Mouse (Mus musculus): ENCODE results near the gene Pik3r2.

Pik3r2 gene

DNA sequence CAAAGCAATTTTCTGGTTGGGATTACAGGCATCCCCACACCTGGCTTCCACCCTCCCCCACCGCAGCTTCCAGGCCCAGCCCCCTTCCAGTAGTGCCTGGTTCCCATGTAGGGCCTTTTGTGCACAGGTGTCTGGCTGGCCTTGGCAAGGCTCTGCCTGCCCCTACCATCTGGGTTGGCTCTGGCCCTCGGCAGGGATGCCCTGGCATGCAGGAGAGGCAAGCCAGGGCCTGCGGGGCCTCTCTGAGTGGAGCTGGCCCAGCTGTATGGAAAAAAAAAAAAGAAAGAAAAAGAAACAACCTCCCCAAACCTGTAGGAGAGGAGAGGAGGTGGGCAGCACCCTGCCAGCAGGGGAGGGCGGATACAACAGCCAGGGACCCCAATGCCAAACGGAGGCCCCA, 3.1 kb downstream of the Pik3r2 start:
- 43% methylated on average over 5 of the region's 5 CpGs for WGBS

DNA sequence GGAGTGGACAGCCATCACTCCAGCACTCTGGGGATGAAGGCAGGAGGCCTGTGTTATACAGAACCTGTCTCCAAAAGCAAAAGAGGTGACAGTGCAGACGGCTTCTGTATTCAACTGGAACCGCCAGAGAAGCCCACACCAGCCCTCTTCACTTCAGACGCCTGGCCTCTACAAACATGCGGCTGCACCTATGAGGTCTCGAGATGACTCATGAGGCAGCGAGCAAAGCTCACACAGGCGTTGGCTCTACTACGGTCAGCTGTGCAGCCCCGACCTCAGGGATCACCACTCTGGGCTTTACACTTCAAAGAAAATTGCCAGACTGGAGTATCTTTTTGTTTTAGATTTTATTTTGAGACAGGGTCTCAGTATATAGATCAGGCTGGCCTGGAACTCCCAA, 3.6 kb downstream of the Pik3r2 start:
- WGBS, result 77% methylated on average over 9 of the region's 9 CpGs

DNA sequence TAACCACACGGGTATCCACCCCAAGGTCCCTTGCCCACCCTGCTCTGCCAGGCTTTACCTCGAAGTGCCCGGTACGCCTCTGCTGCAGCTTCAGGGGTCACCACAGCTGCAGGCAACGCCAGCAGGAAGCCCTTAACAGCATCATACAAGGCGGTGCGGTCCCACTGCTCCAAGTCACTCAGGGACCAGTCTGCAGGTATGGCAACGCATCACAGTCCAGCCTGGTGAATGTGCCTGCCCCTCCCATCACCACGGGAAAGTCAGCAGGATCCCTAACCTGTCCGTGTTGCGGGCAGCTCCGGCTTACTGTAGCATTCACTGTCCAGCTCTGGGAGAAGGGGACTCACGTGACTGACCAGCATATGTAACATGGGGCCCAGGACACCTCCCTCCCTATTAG, 4.4 kb downstream of the Pik3r2 start:
- 94% methylated on average over 13 of the region's 13 CpGs for WGBS

DNA sequence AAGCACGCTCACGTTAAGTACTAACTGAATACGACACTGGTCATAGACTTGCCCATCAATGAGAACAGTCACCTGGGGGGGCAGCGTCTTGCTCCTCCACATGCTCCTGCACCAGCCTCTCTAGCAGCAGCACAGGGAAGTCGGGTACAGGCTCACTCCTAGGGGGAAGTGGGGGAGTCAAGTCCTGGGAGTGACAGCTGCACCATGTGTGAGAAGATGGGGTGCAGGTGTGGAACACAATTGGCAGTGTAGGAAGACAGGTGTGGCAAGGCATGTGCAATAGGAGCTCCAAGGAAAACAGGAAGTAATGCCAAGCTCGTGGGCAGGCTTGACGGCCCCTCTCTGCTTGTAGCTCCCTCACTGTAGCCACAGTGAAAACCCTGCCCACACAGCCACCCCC, 5.3 kb downstream of the Pik3r2 start:
- 73% methylated on average over 7 of the region's 7 CpGs for WGBS

DNA sequence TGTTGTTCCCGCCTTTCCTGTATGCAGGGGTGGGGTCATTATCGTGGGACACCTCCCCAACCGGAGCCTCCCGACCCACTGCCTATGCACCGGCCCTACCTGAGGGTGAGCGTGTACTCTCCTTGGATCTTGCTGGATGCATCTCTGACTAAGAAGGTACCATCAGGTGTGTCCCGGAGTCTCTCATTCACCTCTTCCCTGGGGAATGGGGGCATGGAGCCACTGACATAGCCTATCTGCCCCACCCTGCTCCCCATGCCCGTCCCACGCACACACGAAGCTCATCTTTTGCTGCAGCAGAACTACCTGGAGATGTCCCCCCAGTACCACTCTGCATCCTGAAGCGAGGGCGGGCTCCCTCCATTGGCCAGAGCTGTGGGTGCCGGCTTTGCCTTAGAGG, 5.8 kb downstream of the Pik3r2 start:
- WGBS, result 95% methylated on average over 13 of the region's 13 CpGs

DNA sequence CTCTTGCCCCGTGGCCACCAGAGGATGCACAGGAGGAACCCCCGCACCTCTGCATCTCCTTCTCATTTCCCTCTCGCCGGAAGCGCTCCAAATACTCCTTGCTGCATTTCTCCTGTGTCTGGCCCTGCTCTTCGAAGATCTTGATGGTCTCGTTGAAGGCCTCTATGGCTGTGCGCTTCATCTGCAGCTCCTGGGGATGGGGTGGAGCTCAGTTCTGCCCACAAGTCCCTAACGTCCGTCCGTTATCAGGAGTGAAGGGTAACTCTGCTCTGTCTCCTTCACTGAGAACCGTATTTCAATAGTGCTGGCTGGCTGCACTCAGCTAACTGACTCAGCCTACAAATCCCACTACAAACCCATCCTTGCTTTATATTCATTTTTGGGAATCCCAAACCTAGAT, 6.7 kb downstream of the Pik3r2 start:
- 80% methylated on average over 12 of the region's 12 CpGs for WGBS

DNA sequence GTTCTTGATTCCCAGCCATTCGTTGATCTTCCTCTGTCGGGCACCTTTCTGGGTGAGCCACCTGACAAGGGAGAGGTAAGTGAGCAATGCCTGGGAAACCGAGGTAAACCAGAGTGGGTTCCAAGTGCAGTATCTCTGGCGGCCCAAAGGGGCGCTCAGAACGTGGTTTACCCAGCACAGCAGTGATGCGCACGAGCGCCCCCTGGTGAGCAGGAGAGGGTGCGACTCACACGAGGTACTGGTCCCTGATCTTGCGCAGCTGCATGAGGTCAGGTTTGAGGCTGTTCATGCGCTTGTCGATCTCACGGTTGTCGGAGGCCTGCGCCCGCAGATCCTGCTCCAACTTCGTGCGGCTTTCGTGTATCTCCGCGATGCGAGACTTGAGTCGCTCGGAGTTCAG, 7.2 kb downstream of the Pik3r2 start:
- WGBS, result 8% methylated on average over 26 of the region's 26 CpGs

DNA sequence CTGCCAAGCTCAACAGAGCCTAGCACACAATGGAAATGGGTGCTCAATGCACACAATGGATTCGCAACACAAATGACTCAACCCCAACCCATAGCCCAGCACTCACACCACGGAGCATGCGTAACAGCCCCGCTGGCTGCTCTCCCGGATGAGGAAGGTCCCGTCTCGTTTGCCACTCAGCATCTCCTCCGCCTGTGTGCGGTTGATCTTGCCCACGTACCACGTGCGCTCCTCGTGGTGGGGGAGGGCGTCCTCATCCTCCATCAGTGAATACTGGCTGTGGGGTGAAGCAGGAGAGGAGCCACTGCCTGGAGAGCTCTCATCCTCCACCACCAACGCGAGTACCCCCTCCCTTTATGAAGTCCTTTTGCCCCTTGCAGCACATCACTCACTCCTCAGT, 7.6 kb downstream of the Pik3r2 start:
- 76% methylated on average over 16 of the region's 16 CpGs for WGBS

DNA sequence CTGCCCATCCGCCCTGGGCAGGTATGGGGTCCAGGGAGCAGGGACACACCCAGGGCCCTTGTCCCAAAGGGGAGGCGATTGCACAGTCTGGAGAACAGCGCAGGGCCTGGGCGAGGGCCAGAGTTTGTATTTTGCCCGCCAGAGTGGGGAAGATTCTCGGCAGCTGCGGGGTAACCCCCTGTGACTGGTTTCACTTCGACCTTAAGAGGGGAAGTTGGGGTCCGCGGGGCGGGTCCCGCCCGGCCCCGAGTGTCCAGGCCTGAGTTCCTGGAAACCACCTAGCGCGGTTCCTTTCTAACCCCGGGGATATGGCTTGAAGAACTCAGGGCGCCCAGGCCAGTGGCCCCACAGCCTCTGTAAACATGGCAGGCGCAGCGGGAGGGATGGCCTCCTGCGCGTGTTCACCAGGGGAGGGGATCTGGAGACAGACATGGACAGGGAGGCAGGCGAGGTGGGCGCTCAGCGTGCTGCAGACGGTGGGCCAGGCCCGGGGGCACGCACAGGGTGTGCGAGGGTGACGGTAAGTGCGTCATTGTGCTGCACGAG, 8.2 kb downstream of the Pik3r2 start:
- WGBS, result 91% methylated on average over 32 of the region's 32 CpGs

DNA sequence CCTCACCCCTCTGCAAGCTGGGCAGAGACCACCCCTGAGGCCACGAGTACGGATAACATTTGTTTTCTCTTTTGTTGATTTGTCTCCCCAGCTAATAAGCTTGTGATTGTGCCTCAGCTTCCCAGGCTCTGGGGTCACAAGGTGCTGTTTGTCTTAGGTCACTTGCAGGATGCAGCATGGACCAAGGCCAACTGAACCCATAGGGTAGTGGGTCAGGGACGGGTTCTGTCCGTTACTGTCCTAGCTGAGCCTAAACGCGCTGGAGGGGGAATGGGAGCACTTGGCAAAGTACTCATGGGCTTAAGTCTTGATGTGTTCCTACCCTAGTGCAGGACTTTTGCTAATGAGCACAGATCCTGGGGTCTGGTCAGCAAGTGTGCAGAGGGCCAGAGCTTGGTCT, 9.0 kb downstream of the Pik3r2 start:
- 70% methylated on average over 6 of the region's 6 CpGs for WGBS

DNA sequence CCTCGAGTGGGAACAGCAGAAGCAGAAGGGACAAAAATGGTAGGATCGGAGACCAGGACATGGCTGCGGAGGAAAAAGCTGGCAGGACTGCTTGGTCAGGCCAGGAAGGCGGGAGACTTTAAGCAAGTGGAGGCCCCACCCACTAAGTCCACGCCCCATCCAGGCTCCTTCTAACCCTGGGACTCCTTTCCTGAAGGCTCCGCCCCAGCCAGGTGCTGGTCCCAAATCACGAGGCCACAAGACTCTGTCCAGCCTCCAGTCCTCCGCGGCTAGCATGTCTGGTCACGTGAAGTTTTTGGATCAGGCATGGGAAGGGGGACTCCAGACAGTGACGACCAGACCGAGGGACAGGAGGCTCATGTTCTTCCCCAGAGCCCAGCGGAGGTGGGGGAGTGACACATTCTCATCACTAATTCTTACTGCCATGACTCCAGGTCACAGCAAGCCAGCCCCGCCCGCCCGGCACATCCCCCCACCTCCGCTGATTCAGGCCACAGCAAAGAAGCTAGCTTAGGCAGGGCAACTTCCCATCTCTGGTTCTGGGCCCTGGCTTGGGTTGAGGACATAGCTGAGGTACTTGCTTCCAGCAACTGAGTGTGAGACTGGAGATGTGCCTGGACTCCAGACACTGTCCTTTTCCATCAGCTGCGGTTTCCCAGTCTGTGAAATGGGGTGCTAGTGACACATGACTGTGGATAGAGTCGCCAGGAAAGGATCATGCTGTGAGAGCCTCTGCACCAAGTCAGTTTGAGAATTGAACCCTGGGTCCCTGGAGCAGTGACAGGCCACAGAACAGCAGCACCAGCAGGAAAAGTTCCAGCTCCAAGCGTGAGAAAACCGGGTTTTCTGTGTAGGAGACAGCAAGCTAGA, 9.7 kb downstream of the Pik3r2 start:
- 14% methylated on average over 21 of the region's 21 CpGs for WGBS

DNA sequence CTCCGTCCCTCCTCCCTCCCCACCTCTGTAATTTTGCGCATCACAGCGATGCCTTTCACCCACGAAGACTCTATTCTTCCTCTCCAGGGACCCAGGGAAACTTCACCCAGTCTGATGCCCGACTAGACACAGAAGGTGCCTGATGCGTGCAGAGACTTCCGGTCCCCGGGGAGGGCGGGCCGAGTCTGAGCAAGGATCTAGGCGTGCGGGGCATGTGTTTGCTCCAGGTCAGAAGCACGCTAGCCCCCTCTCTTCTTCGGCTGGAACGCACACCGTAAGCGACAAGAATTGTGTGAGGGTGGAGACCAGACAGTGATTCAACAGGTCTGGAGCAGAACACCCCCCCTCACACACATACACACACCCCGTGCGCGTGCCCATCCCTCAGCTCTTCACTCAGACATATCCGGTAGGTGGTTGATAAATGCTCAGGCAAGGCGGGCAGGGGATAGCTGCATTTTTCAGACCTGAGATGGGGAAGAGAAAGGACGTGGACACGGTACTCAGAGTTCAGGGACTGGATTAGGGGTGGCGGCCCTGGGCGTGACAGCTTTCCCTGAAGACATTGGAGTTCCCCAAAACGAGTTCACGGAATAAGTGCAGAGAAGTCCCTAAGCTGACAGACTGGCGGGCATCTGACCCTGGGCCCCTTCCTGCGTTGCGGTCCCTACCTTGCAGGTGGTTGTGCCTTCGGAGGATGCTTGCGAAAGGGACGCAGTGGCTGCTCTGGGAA, 10.5 kb downstream of the Pik3r2 start:
- 5% methylated on average over 34 of the region's 34 CpGs for WGBS

DNA sequence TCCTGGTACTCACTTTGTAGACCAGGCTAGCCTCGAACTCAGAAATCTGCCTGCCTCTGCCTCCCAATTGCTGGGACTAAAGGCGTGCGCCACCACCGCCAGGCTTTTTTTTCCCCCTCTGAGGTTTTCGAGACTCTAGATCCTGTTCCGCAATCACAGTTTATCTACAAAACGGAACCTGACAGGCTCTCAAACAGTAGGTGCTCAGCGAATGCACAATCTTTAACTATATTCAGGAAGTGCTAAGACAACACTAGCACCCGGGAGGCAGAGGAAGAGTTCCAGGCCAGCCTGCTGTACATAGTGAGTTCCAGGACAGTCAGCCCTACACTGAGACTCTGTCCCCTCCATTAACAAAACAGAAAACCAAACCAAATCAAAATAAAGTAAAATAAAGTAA, 11.2 kb downstream of the Pik3r2 start:
- 69% methylated on average over 9 of the region's 9 CpGs for WGBS

DNA sequence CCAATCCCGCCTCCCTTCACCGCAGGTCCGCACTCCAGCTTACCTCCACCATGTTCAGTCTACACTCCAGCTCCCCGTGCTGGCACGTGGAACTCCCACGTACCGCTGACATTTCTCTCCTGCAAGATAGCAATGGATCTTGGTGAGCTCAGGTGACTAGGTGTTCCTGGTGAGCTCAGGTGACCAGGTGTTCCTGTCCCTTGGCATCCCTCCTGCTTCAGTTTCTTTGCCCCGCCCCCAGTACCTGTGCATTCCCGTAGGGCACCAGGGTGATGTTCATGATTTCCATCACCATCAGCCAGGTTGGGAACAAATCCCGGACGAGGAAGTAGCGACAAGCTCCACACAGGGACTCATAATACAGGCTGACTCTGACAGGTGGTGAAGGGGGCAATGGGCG, 11.8 kb downstream of the Pik3r2 start:
- 93% methylated on average over 13 of the region's 13 CpGs for WGBS

DNA sequence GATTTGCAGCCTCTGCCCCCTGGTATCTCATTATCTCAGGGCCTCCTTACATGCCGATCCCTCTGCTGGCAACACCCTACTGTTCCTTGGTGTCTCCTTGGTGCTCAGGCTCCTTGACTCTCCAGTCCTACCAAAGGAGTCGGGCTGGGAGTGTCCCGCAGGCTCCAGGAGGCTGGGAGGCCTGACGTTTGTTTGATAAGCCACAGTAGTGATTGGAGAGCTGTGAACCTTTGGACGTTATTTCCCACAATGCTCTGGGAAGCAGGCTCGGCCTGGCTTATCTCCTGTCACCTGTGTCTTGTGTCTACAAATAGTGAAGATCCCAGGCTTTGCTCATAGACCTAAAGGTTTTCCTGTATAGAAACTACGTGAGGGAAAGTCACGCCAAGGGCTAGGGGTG, 12.5 kb downstream of the Pik3r2 start:
- 89% methylated on average over 8 of the region's 8 CpGs for WGBS

DNA sequence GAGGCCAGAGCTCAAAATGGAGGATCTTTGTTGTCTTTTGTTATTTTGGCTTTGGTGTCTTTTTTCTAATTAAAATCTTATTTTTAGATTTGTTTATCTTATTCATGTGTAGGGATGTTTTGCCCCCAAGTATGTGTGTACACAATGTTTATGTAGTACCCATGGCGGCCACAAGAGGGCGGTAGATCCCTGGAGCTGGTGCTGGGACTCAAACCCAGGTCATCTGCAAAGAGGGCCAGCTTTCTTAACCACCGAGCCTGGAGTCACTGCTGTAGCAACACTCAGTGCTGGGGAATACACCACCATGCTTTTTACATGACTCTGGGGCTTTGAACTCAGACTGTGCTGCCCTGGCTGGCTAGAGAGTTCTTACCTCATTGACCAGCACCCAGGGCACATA, 13.2 kb downstream of the Pik3r2 start:
- WGBS, result 9% methylated on average over 3 of the region's 3 CpGs

DNA sequence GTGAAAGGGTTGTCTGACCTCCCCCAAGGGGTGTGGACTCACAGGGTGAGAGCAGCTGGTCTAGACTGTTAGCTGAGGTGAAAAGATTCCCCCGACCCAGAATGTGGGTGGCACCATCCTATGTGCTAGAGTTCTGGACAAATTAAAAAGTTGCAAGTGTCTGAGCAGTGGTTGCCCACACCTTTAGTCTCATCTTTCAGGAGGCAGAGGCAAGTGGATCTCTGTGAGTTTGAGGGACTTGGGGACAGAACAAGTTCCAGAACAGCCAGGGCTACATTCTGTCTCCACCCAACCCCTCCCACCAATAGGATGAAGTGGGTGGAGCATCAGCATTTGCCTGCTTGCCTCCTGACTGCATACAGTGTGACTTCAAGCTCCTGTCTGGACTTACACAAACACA, 14.4 kb downstream of the Pik3r2 start:
- WGBS, result 74% methylated on average over 1 of the region's 1 CpGs

DNA sequence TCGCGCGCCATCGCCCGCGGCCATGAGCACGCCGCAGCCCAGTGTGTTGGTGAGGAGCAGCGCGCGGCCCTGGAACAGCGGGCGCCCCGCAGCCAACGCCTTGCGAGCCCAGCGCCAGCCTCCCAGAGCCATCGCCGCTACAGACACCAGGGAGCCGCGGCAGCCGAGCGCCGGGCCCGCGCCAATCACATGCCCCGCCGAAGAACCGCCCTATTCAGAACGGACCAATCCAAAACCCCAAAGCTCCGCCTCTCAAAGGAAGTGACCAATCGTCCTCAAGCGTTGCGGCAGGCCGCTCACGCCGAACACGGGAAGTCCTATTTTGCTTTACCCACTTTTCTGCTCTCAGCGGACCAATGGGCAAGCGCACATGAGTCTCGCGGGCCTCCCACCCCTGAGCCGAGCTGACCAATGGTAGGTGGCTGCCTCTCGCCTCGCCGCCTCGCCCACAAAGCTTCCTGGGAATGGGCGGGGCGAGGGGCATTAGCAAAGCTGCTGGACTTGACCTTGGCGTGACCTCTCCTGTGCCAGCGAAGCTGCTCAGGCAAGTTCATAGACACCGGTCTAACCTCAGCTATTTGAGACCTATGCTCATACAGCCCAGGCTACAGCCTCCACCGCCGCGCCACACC, 15.6 kb downstream of the Pik3r2 start, which contains the start of gene Mpv17l2:
Mpv17l2 (minus strand) TSS at position 172 of the 632 bp plus-strand sequence.
- under 1% methylated on average over 55 of the region's 55 CpGs for WGBS

DNA sequence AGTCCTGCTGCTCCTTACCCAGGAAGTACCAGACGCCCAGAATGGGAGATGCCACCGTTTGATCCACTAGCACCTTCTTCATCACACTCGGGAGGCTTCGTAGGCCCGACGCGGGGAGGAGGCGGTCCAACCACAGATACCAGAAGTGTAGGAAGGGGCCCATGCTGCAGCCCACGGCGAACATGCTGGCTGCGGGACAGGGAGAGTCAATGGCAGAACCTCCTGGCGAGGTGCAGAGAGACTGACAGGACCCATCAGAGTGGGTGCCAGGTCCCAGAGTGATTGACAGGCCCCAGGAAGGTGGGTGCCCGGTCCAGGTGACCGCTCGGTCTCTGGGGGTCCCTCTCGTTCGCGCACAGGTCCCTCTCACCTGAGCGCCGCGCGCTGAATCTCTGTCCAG, 16.2 kb downstream of the Pik3r2 start:
- WGBS, result under 1% methylated on average over 22 of the region's 22 CpGs

DNA sequence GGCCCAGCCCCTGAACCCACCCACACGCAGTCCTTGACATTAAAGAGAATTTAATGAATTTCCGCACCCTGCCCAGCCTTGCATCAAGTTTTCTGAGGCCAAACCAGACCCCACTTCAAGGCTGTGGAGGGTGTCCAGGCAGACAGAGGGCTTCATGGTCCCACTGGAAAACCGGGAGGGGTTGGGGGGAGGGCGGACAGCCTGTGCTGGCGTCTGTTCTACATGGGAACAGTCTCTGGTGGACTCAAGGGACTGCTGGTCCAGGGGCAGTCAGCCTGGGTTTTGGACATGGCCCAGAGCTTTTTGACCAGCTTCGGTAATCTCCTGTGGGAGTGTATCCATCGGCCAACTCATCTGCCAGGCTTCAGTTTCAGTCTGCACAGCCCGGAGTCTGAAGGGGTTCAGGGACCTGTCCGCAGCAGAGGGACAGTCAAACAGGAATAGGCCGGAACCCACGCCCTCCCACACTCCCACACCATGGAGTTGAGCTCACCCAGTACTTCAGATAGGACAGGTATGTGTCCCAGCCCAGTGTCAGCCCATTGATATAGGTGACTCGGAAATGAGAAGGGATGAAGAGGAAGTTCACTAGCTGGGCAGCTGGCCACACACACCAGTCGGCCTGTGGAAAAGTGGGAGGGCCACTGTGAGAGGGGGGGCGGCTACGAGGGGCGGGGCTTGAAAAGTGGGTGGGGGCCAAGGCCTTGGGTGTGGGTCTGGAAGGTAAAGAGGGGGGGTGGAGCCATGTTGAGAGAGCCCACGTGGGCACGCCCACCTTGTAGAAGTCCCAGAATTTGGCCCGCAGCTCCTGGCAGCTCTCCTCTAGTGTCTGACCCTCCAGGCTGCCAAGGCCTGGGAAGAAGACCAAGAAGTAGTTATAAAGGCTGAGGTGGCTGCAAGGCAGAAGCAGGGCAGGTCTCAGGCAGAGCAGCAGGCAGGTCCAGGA, 17.6 kb downstream of the Pik3r2 start:
- 45% methylated on average over 19 of the region's 19 CpGs for WGBS

DNA sequence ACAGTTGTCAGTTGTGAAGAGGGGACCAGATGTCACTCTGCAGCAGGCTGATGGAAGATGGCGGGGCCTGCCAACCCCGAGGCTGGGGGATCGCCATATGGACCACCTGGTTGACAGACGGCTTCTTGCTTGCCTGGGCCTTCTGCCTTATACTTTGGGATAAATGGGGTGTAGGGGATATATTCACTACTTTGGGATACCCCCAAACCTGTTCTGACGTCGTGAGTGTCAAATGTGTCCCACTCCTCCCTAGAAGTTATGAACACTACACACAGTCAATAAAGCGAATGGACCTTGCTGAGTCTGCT, 18.3 kb downstream of the Pik3r2 start:
- 58% methylated on average over 7 of the region's 7 CpGs for WGBS

Measured in cerebral cortex, adult 2 months (tissue).